19 mouse cellular contexts compared by ENCODE assay signal in the genomic region with DNA sequence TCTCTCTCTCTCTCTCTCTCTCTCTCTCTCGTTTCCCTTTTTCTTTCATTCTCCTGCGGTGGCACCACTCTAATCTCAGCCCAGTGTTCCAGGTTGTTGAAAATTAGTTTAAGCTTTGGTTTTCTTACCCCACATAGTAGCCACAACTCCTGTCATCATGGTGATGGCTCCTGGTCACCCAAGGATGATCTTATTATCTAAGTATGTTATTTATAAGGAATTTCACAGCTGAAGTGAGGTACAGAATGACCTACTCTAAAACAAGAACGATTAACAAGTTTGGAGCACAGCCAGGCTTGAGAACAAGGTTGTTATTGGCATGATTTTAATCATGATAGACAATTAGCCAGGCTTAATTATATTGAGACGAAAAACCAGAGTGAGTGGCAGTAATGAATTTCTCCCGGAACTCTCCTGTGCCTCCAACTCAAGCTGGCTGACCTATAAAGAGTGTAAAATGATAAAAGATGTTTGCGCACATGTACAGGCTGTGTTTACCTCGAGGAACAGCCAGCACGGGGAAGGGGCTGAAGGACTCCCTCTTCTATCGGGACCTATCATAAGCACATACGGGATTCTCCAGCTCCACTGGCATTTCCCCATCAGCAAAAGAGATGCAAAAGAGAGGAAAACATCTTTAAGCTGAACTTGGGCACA.
A peak's percentile ranks its signal among the peaks of the same experiment; 100 is the strongest.
DNase-seq lines count a peak whose midpoint lies in the region; ATAC-seq and TF ChIP-seq lines count a peak whose summit lies in the region.
"Had no signal": no experiment of that assay in that cellular context is flagged by ENCODE, and none has a peak within 500 bp of the region (broad histone marks: within the 10 kb centered on the region; RNA-seq: fewer than 3 reads in every experiment).

No protein-coding gene starts in this region.

- no peak overlapping the region for H3K9ac ChIP-seq in hindbrain, postnatal 0 days (replicated peaks; ENCODE audit: low read length)
- no peak overlapping the region for H3K9ac ChIP-seq in forebrain, postnatal 0 days
- H3K9ac ChIP-seq: limb, embryonic 12.5 days; liver, postnatal 0 days had no signal

- no peak overlapping the region for H3K4me2 ChIP-seq in hindbrain, postnatal 0 days (ENCODE audit: low read depth, low read length)
- no peak overlapping the region for H3K4me2 ChIP-seq in forebrain, postnatal 0 days (ENCODE audit: low read depth)
- H3K4me2 ChIP-seq: limb, embryonic 12.5 days; liver, embryonic 11.5 days had no signal

- TF ChIP-seq POLR2A in brain, embryonic 14.5 days (IDR thresholded peaks at IDR 0.05; ENCODE audit: borderline replicate concordance, extremely low read depth, insufficient read depth, insufficient read length, poor library complexity, severe bottlenecking) = no peak

- no peaks in the 10 kb centered on the region for H3K36me3 ChIP-seq in hindbrain, postnatal 0 days (ENCODE audit: insufficient read depth, low read length)
- no peaks in the 10 kb centered on the region for H3K36me3 ChIP-seq in hindbrain, embryonic 10.5 days
- no peaks in the 10 kb centered on the region for H3K36me3 ChIP-seq in forebrain, postnatal 0 days (ENCODE audit: insufficient read depth)
- H3K36me3 ChIP-seq: heart, embryonic 10.5 days; limb, embryonic 12.5 days had no signal

- TF ChIP-seq CTCF in hindbrain, postnatal 0 days (IDR thresholded peaks at IDR 0.05; ENCODE audit: low read depth) = no peak
- TF ChIP-seq CTCF in brain, embryonic 14.5 days (IDR thresholded peaks at IDR 0.05; ENCODE audit: borderline replicate concordance, extremely low read depth, insufficient read depth, insufficient read length) = no peak
- TF ChIP-seq CTCF in forebrain, postnatal 0 days (IDR thresholded peaks at IDR 0.05; ENCODE audit: low read depth) = no peak

- no peaks in the 10 kb centered on the region for H3K9me3 ChIP-seq in hindbrain, postnatal 0 days (ENCODE audit: low read length)
- H3K9me3 ChIP-seq in hindbrain, embryonic 10.5 days = no peaks in the 10 kb centered on the region
- H3K9me3 ChIP-seq in forebrain, postnatal 0 days (ENCODE audit: low read length) = no peaks in the 10 kb centered on the region
- H3K9me3 ChIP-seq: heart, embryonic 10.5 days; limb, embryonic 12.5 days had no signal

- H3K4me1 ChIP-seq in hindbrain, postnatal 0 days (ENCODE audit: insufficient read depth, low read length) = 0 out of 2 replicates have a peak, but pooled peaks cover 4% of the 10 kb centered on the region
- no peaks in the 10 kb centered on the region for H3K4me1 ChIP-seq in hindbrain, embryonic 10.5 days (replicated peaks)
- no peaks in the 10 kb centered on the region for H3K4me1 ChIP-seq in forebrain, postnatal 0 days (ENCODE audit: insufficient read depth)
- H3K4me1 ChIP-seq: heart, embryonic 10.5 days; limb, embryonic 12.5 days had no signal

- 36% methylated on average over 10 of the region's 10 CpGs for WGBS in hindbrain, postnatal 0 days
- WGBS in hindbrain, embryonic 10.5 days = 86% methylated on average over 10 of the region's 10 CpGs
- 20% methylated on average over 10 of the region's 10 CpGs for WGBS in forebrain, postnatal 0 days

- H3K27me3 ChIP-seq in hindbrain, postnatal 0 days (ENCODE audit: insufficient read depth, low read length) = no peaks in the 10 kb centered on the region
- H3K27me3 ChIP-seq in hindbrain, embryonic 10.5 days (ENCODE audit: insufficient read depth, poor library complexity, severe bottlenecking) = no peaks in the 10 kb centered on the region
- no peaks in the 10 kb centered on the region for H3K27me3 ChIP-seq in forebrain, postnatal 0 days (ENCODE audit: insufficient read depth, low read length)
- H3K27me3 ChIP-seq: limb, embryonic 12.5 days had no signal

- H3K27ac ChIP-seq in hindbrain, postnatal 0 days = no peak overlapping the region
- H3K27ac ChIP-seq in hindbrain, embryonic 10.5 days = no peak overlapping the region
- H3K27ac ChIP-seq in forebrain, postnatal 0 days (ENCODE audit: low read depth, low read length) = no peak overlapping the region
- H3K27ac ChIP-seq: heart, embryonic 10.5 days; limb, embryonic 12.5 days had no signal

- peak; percentile 53 for DNase-seq in hindbrain, postnatal 0 days (ENCODE audit: low spot score)
- no peak for DNase-seq in hindbrain, embryonic 10.5 days (ENCODE audit: low spot score)
- peak; percentile 92 for DNase-seq in brain, embryonic 14.5 days (ENCODE audit: low read depth)
- DNase-seq in forebrain, postnatal 0 days = peak; percentile 27
- DNase-seq in retina, postnatal 7 days (ENCODE audit: low read depth, low spot score) = peak; percentile 19
- DNase-seq in spleen, postnatal 10 days (ENCODE audit: low spot score in 2 of 2) = no peak
- DNase-seq: adrenal gland, adult 2 months; cerebellum, adult 8-10 months; cerebellum, postnatal 36 days; embryo, embryonic 11 days; kidney, adult 9 months; kidney, postnatal 25 days; liver, postnatal 0 days; thymus, postnatal 14 days had no signal

- no peak for ATAC-seq in hindbrain, postnatal 0 days
- ATAC-seq in forebrain, postnatal 0 days = no peak
- ATAC-seq in monocyte, adult 5-6 weeks (replicated peaks; ENCODE audit: insufficient number of reproducible peaks, low FRiP score, low TSS enrichment, poor library complexity, severe bottlenecking) = no peak
- ATAC-seq: liver, postnatal 0 days; lung, postnatal 0 days had no signal

- no peak overlapping the region for H3K4me3 ChIP-seq in hindbrain, postnatal 0 days (ENCODE audit: low read length)
- no peak overlapping the region for H3K4me3 ChIP-seq in hindbrain, embryonic 10.5 days
- no peak overlapping the region for H3K4me3 ChIP-seq in forebrain, postnatal 0 days (ENCODE audit: low read depth, low read length)
- H3K4me3 ChIP-seq: heart, embryonic 10.5 days; limb, embryonic 12.5 days had no signal

Comparison
In these comparisons a context has a peak if more than half of its experiments do, and no peak if none do; other contexts are left out.
1. DNase-seq: peak in hindbrain, postnatal 0 days (single experiment), brain, embryonic 14.5 days (single experiment), forebrain, postnatal 0 days (single experiment) and retina, postnatal 7 days (single experiment); none in hindbrain, embryonic 10.5 days (single experiment) and spleen, postnatal 10 days (0 of 2).